Mouse (Mus musculus): ENCODE data around the gene Agpat2.

The Agpat2 gene

DNA sequence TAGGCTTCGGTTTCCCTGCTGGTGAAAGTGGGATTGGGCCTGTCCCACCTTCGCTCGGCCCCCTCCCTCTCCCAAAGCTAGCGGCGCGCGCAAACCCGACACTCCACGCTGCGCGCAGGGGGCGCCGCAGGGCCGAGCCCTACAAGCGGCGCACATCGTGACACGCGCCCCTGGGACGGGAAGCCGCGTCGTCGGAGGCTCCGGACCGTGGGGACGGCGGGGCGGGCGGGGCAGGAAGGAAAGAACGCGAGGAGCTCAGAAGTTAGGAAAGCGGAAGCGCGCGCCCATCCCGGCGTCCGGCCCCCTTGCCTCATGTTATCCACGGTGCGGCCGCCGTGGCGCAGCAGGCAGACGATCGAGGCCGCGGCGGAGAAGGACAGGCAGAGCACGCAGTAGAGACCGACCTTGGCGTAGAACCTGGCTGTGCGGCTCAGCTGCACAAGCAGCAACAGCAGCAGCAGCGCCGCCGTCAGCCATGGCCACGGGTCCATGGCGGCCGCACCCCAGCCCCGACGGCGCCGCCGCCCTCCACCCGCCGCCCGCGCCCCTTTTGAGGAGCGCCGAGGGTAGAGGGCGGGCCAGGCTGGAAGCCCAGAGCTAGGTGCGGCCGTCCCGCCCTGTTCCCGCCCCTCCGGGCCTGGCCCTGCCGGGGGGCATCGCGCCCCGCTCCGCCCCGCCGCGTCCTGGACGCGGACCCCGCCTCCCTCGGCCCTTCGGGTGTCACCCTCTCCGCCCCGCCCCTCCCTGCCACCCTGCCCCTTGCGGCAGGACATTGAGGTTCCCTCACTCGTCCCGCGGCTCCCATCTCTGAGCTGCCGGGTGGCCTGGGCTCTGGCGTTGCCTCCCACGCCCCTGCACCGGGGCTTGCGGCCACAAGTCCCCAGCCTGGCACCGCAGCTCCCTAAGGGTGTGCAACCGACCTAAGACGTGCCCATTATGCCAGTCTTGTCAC is at the start of gene Agpat2:
TSS of gene Agpat2 (minus strand) at position 698 of the 952 bp plus-strand sequence.
- peak; percentile 53 for DNase-seq

DNA sequence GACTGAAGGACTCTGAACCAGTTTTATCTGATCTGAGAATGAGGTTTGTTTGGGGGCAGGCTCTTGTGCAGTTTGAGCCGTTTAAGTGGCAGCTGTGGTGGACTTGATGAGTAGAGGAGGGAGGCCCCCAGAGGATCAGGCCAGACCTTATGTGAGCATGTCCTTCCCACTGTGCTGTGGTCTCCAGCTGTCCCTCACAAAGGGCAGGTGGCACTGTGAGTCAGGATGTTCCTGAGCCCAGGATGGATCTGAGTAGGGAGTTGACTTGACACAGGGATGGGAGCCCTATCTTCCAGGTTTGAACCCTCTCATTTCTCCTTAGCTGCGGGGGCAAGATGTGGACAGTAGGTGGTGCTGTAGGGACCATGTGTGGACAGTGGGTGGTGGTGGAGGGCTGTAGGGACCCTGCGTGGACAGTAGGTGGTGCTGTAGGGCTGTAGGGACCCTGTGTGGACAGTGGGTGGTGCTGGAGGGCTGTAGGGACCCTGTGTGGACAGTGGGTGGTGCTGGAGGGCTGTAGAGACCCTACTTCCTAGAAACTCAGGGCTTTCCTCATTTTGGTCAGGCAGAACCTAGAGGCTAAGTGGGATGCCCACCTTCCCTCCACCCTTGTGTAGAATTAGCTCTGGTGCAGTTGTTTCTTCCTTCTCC is 42.6 kb upstream of the Agpat2 start:
- DNase-seq, result peak; percentile 70

- DNase-seq, result no peak
Measured at GRCm38 (mm10) chr2:26643942-26644341, 39.7 kb upstream of the Agpat2 start.

- no peak for DNase-seq
Measured at GRCm38 (mm10) chr2:26641006-26641647, 36.9 kb upstream of the Agpat2 start.

DNA sequence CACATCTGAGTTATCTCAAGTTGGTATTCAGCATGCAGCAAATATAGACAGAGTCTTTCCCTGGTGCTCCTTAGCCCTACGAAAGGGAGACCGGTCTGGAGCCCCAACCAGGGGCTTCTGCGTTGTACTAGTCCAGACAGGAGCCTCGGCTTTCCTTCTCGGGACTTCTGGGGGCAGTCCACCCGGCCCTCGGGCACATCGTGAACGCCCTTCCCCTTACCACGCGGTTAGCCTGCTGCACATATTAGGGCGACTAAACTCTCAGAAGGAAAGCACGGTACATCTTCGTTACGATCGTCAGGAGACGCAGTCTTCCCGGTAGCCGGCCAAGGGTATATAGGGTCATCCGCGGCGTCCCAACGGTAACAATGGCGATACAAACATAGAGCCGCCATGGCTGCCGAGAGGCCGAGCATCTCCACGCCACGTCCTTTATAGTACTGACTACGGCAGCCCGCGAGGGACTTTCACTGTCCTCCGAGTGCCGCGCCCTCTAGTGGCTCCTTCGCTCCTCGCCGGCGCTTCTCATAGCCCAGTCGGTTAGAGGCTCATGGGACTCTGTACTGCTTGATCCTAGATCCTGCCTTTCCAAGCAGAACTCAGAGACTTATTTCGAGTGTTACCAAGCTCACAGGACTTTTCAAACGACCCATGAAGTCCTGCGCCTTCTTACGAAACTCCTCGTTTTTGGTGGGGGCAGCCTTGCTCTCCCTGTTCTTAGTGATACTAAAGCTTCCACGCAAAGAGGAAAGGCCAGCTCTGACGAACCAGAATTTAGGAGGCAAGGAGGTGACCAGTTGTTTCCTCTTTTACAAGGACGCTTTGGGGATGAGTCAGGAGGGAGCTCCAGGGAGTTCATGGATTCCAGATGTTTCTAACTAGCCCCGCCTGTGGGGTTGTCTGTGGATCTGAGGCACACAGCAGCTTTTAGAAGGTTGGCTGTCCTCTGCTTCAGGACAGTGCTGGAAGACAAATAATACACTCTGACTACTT is 35.9 kb upstream of the Agpat2 start:
- DNase-seq, result peak; percentile 100

DNA sequence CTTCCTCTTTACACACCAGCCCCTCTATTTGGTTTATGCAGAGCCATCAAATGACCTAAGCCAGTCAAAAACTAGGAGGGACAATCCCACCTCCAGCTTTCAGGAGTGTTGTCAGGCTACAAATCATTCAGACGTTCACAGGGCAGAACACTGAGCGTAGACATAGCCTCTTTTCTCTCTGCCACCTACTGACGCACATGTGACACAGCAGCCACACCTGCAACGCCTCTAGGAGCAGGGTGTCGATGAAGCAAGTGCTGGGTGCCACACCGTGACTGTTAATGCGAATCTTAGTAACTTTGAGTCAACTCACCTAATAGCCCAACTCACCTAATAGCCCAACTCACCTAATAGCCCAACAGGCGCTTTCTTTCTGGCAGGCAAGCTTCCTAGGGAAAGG is 34.9 kb upstream of the Agpat2 start:
- DNase-seq, result no peak

DNA sequence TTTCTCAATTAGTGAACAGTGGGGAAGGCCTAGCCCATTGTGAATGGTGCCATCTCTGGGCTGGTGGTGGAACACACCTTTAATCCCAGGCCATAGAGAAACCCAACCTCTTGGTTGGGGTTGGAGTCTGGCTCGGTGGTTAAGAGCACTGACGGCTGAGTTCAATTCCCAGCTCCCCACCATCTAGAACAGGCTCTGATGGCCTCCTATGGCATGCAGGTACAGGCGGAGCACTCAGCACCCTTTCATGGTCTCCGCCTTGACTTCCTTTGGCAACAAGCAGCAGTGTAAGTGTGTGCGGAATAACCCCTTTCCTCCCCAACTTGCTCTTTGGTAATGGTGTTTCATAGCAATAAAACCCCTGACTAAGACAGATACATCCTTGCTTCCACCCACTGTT is 34.4 kb upstream of the Agpat2 start:
- DNase-seq, result no peak

DNA sequence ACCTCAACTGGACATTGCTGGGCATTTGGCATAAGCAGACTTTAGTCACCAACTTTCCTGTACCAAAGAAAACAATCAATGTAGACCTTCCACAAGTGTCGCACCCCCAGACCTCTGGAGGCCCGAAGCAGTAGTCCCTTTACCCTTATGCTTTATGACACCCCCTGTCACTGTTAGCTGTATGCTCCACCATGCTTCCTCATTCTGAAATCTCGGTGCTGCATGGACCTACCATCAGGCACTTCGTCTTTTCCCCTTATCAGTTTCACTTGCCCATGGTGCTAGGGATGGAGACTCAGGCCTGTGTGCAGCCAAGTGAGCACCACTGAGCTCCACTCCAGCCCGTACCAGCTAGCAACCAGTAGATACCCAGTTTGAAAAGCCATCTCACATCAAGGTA is 33.8 kb upstream of the Agpat2 start:
- no peak for DNase-seq

DNA sequence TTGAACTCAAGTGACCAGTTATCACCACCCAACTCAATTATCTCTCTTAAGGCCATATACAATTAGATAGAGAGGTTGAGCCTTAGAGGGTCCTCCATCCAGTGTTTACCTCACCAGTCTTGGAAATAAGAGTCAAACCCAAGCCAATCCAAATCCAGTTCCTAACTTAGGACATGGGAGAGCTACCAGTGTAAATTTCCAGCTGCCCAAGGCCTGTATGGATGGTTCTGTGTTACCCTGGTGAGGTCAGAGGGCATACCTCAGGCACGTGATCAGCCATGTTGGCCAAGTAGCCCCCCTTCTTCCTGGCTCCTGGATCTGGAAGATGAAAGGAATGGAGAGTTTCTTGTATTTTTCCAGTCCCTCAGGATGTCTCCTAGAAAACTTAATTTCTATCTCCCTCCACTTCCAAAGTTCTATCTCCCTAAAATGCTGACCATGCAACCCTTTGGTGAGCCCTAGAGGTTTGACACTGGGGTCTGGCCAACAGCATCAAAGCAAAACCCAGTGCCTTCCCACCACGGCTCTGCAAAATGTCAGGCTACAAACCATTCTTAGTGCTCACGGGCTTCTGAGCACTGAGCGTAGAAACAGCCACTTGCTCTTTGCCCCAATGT is 33.2 kb upstream of the Agpat2 start:
- no peak for DNase-seq

- DNase-seq, result no peak
Measured at GRCm38 (mm10) chr2:26636325-26636635, 32.1 kb upstream of the Agpat2 start.

DNA sequence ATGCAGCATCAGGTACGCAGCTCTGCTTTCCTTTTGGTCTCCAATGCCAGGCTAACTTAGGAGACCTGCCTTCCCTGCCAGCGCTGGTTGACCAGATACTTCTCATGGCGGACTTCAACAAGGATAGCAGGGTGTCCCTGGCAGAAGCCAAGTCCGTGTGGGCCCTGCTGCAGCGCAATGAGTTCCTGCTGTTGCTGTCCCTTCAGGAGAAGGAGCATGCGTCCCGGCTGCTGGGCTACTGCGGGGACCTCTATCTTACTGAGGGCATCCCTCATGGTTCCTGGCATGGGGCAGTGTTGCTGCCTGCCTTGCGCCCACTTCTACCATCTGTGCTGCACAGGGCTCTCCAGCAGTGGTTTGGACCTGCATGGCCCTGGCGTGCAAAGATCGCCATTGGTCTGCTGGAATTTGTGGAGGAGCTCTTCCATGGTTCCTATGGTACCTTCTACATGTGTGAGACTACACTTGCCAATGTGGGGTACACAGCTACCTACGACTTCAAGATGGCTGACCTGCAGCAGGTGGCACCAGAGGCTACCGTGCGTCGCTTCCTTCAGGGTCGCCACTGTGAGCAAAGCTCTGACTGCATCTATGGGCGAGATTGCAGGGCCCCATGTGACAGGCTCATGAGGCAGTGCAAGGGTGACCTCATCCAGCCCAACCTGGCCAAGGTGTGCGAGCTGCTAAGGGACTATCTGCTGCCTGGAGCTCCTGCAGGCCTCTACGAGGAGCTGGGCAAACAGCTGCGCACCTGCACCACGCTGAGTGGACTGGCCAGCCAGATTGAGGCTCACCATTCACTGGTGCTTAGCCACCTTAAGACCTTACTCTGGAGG is 31.5 kb upstream of the Agpat2 start:
- DNase-seq, result no peak

- DNase-seq, result no peak
Measured at GRCm38 (mm10) chr2:26634629-26635488, 30.6 kb upstream of the Agpat2 start.

GRCm38 (mm10) chr2:26633953-26634530 is 29.8 kb upstream of the Agpat2 start:
- DNase-seq, result no peak

GRCm38 (mm10) chr2:26632541-26633395 is 28.6 kb upstream of the Agpat2 start:
- no peak for DNase-seq

DNA sequence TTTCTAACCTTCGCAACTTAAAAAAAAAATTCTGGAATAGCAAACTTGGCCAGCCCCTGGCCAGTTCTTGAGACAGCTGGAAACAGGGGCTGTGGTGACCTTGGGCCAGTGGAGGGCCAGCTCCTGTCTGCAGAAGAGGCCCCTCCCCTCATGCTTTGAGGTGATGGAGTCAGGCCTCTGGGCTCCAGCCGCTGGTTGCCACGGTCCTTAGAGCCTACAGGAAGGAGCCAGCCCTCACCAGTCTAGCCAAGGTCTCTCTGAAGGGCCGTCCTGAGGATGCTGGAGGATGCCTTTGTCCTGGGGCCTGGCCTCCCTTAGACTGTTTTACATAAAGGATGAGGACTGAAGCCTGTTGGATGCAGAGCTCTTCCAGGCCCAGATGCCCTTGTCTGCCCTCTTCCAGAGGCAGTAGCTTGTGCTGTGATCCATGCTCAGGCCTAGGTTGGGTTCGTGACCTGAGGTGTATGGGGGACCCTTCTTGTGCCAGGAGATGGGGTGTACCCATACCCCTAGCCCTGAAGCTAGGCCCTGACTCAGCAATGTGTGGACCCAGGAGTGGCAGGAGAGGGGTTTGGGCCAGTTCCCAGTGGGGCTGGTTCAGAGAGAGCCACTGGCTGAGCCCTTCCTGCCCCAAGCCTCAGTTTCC is 24.7 kb upstream of the Agpat2 start:
- no peak for DNase-seq

DNA sequence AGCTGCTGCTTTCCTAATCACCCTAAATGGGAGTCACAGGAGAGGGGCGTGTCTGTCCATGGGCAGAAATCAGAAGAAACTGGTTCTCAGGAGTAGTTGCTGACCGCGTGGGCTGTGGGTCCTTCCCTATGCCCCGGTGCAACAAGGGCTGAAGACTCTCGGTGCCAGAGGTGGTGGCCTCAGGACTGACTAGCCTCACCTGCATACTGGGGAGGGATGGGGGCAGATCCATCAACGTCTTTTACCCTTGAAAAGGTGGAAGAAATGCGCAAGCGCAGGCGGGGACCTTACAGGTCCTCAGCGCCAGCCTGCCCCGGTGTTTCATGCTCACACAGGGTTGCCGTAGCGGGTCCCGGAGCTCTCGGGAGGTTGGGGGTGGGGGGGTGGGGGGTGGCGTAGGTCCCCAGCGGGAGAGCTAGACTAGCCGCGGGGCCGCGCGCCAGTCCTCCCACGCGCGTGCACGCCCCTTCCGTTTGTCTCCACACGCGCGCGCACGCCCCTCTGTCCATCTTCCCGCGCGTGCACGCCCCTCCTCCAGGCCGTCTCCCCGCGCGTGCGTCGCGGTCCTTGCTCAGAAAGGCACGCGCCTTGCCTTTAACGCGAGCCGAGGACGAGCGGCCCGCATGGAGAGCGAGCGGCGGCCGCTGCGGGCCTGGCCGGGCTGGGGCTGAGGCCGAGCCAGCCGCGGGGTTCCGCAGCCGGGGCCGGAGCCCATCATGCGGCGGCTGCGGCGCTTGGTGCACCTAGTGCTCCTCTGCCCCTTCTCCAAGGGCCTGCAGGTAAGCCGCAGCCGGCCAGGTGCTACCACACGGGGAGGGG is 23.9 kb upstream of the Agpat2 start, which contains the start of gene Fam69b:
TSS of gene Fam69b (plus strand) at position 537 of the 819 bp plus-strand sequence.
- DNase-seq, result peak; percentile 91

- DNase-seq, result no peak
Measured at GRCm38 (mm10) chr2:26626081-26626480, 21.9 kb upstream of the Agpat2 start.

All from right cerebral cortex, postnatal 14 days (tissue).